Mouse (Mus musculus): ENCODE results near the gene Anp32a. TPM values are rescaled to one million over a fixed set of nuclear protein-coding genes. Genes with fewer than 3 reads are reported as not detected.
A peak's percentile ranks its signal among the peaks of the same experiment; 100 is the strongest.

Anp32a gene
- polyA plus RNA-seq, 1 experiment from 2014 or later, result 63.7 TPM

GRCm38 (mm10) chr9:62370186-62370585, 29.1 kb downstream of the Anp32a start:
- Histone ChIP-seq H3K4me2 (no peak overlapping the region), H3K27me3 (no peaks in the 10 kb centered on the region), H3K4me3 (replicated peaks) (no peak overlapping the region), H3K9ac (no peak overlapping the region), H3K4me1 (replicated peaks) (peaks cover 92% of the 10 kb centered on the region), H3K36me3 (replicated peaks) (peaks cover 30% of the 10 kb centered on the region), H3K27ac (replicated peaks) (no peak overlapping the region), H3K9me3 (replicated peaks) (no peaks in the 10 kb centered on the region)
- 35% methylated on average over 9 of the region's 9 CpGs for WGBS (ENCODE audit: insufficient replicate concordance)
- ATAC-seq (ENCODE audit: insufficient read depth), result no peak

- Histone ChIP-seq H3K4me3 (replicated peaks) (no peak overlapping the region), H3K27ac (replicated peaks) (no peak overlapping the region), H3K27me3 (no peaks in the 10 kb centered on the region), H3K9ac (no peak overlapping the region), H3K4me2 (no peak overlapping the region), H3K9me3 (replicated peaks) (no peaks in the 10 kb centered on the region), H3K4me1 (replicated peaks) (peaks cover 92% of the 10 kb centered on the region), H3K36me3 (replicated peaks) (peaks cover 35% of the 10 kb centered on the region)
- ATAC-seq (ENCODE audit: insufficient read depth), result no peak
- 42% methylated on average over 6 of the region's 6 CpGs for WGBS (ENCODE audit: insufficient replicate concordance)
Observed at GRCm38 (mm10) chr9:62370648-62371280, 29.7 kb downstream of the Anp32a start.

GRCm38 (mm10) chr9:62371745-62372555, 30.9 kb downstream of the Anp32a start:
- Histone ChIP-seq H3K9me3 (replicated peaks) (no peaks in the 10 kb centered on the region), H3K9ac (no peak overlapping the region), H3K36me3 (replicated peaks) (peaks cover 47% of the 10 kb centered on the region), H3K27ac (replicated peaks) (no peak overlapping the region), H3K4me2 (no peak overlapping the region), H3K4me1 (replicated peaks) (peaks cover 85% of the 10 kb centered on the region), H3K27me3 (no peaks in the 10 kb centered on the region), H3K4me3 (replicated peaks) (no peak overlapping the region)
- WGBS (ENCODE audit: insufficient replicate concordance), result 73% methylated on average over 16 of the region's 16 CpGs
- no peak for ATAC-seq (ENCODE audit: insufficient read depth)

- H3K9me3 ChIP-seq (replicated peaks), result no peaks in the 10 kb centered on the region
- no peak overlapping the region for H3K27ac ChIP-seq (replicated peaks)
- no peak overlapping the region for H3K4me2 ChIP-seq
- peaks cover 77% of the 10 kb centered on the region for H3K4me1 ChIP-seq (replicated peaks)
- peaks cover 55% of the 10 kb centered on the region for H3K36me3 ChIP-seq (replicated peaks)
- no peak overlapping the region for H3K9ac ChIP-seq
- no peak overlapping the region for H3K4me3 ChIP-seq (replicated peaks)
- no peak for ATAC-seq (ENCODE audit: insufficient read depth)
- no peaks in the 10 kb centered on the region for H3K27me3 ChIP-seq
- 68% methylated on average over 9 of the region's 9 CpGs for WGBS (ENCODE audit: insufficient replicate concordance)
Observed at GRCm38 (mm10) chr9:62372556-62373221, 31.6 kb downstream of the Anp32a start.

GRCm38 (mm10) chr9:62373222-62374123, 32.4 kb downstream of the Anp32a start:
- no peak overlapping the region for H3K9ac ChIP-seq
- WGBS (ENCODE audit: insufficient replicate concordance), result 39% methylated on average over 18 of the region's 18 CpGs
- H3K4me3 ChIP-seq (replicated peaks), result no peak overlapping the region
- no peak for ATAC-seq (ENCODE audit: insufficient read depth)
- no peaks in the 10 kb centered on the region for H3K9me3 ChIP-seq (replicated peaks)
- peaks cover 70% of the 10 kb centered on the region for H3K4me1 ChIP-seq (replicated peaks)
- no peaks in the 10 kb centered on the region for H3K27me3 ChIP-seq
- no peak overlapping the region for H3K27ac ChIP-seq (replicated peaks)
- H3K4me2 ChIP-seq, result no peak overlapping the region
- H3K36me3 ChIP-seq (replicated peaks), result peaks cover 63% of the 10 kb centered on the region

GRCm38 (mm10) chr9:62374276-62374675, 33.2 kb downstream of the Anp32a start:
- Histone ChIP-seq H3K27ac (replicated peaks) (peak overlapping the region; percentile 48; the same call in 1 of the 2 replicates), H3K4me2 (0 out of 2 replicates have a peak overlapping the region, but pooled peaks have one; percentile 27)
- no peak for ATAC-seq (ENCODE audit: insufficient read depth)

GRCm38 (mm10) chr9:62377897-62378296, 36.8 kb downstream of the Anp32a start:
- Histone ChIP-seq H3K9me3 (replicated peaks) (no peaks in the 10 kb centered on the region), H3K4me2 (no peak overlapping the region), H3K27ac (replicated peaks) (no peak overlapping the region), H3K27me3 (no peaks in the 10 kb centered on the region), H3K4me1 (replicated peaks) (peaks cover 49% of the 10 kb centered on the region), H3K4me3 (replicated peaks) (no peak overlapping the region), H3K9ac (no peak overlapping the region), H3K36me3 (replicated peaks) (peaks cover 59% of the 10 kb centered on the region)
- 80% methylated on average over 10 of the region's 10 CpGs for WGBS (ENCODE audit: insufficient replicate concordance)
- ATAC-seq (ENCODE audit: insufficient read depth), result no peak

More at GRCm38 (mm10) chr9:62374276-62374675, 33.2 kb downstream of the Anp32a start:
- 47% methylated on average over 3 of the region's 3 CpGs for WGBS (ENCODE audit: insufficient replicate concordance)
- Histone ChIP-seq H3K4me1 (replicated peaks) (peaks cover 62% of the 10 kb centered on the region), H3K27me3 (no peaks in the 10 kb centered on the region), H3K9ac (no peak overlapping the region), H3K9me3 (replicated peaks) (no peaks in the 10 kb centered on the region), H3K4me3 (replicated peaks) (no peak overlapping the region), H3K36me3 (replicated peaks) (peaks cover 66% of the 10 kb centered on the region)

- no peak overlapping the region for H3K4me3 ChIP-seq (replicated peaks)
- H3K27me3 ChIP-seq, result no peaks in the 10 kb centered on the region
- H3K9ac ChIP-seq, result no peak overlapping the region
- WGBS (ENCODE audit: insufficient replicate concordance), result 56% methylated on average over 5 of the region's 5 CpGs
- no peak overlapping the region for H3K27ac ChIP-seq (replicated peaks)
- H3K9me3 ChIP-seq (replicated peaks), result no peaks in the 10 kb centered on the region
- peak; percentile 33 for ATAC-seq (ENCODE audit: insufficient read depth)
- H3K4me1 ChIP-seq (replicated peaks), result peaks cover 38% of the 10 kb centered on the region
- H3K4me2 ChIP-seq, result no peak overlapping the region
- H3K36me3 ChIP-seq (replicated peaks), result peaks cover 37% of the 10 kb centered on the region
Observed at GRCm38 (mm10) chr9:62380351-62380750, 39.3 kb downstream of the Anp32a start.

- 45% methylated on average over 8 of the region's 8 CpGs for WGBS (ENCODE audit: insufficient replicate concordance)
- ATAC-seq (ENCODE audit: insufficient read depth), result no peak
- 0 out of 2 replicates have a peak overlapping the region, but pooled peaks have one; percentile 0 for H3K27ac ChIP-seq (replicated peaks)
Observed at GRCm38 (mm10) chr9:62381402-62381913, 40.4 kb downstream of the Anp32a start.

GRCm38 (mm10) chr9:62382519-62383084, 41.5 kb downstream of the Anp32a start:
- Histone ChIP-seq H3K27ac (replicated peaks) (no peak overlapping the region), H3K9ac (no peak overlapping the region), H3K9me3 (replicated peaks) (no peaks in the 10 kb centered on the region), H3K4me3 (replicated peaks) (no peak overlapping the region), H3K27me3 (no peaks in the 10 kb centered on the region), H3K4me2 (no peak overlapping the region), H3K4me1 (replicated peaks) (peaks cover 38% of the 10 kb centered on the region), H3K36me3 (replicated peaks) (peaks cover 14% of the 10 kb centered on the region)
- 69% methylated on average over 10 of the region's 10 CpGs for WGBS (ENCODE audit: insufficient replicate concordance)
- ATAC-seq (ENCODE audit: insufficient read depth), result no peak

More at GRCm38 (mm10) chr9:62381402-62381913, 40.4 kb downstream of the Anp32a start:
- no peak overlapping the region for H3K9ac ChIP-seq
- H3K4me2 ChIP-seq, result no peak overlapping the region
- no peaks in the 10 kb centered on the region for H3K27me3 ChIP-seq
- H3K9me3 ChIP-seq (replicated peaks), result no peaks in the 10 kb centered on the region
- H3K4me1 ChIP-seq (replicated peaks), result peaks cover 41% of the 10 kb centered on the region
- no peak overlapping the region for H3K4me3 ChIP-seq (replicated peaks)
- peaks cover 26% of the 10 kb centered on the region for H3K36me3 ChIP-seq (replicated peaks)

All from liver, embryonic 15.5 days (tissue).